Mouse (Mus musculus) E14TG2a.4 (cell line): ENCODE data around the gene Celf2.

Source experiments
- CTCF ChIP-seq: conservative IDR thresholded peaks from 2 replicates; pipeline ENCODE4 v1.5.1; 2014; ENCODE audit warnings: low read length
- NANOG ChIP-seq: IDR thresholded peaks from 2 replicates; pipeline ENCODE4 v1.6.1; 2014; ENCODE audit warnings: borderline replicate concordance, low read length, mixed read lengths

DNA sequence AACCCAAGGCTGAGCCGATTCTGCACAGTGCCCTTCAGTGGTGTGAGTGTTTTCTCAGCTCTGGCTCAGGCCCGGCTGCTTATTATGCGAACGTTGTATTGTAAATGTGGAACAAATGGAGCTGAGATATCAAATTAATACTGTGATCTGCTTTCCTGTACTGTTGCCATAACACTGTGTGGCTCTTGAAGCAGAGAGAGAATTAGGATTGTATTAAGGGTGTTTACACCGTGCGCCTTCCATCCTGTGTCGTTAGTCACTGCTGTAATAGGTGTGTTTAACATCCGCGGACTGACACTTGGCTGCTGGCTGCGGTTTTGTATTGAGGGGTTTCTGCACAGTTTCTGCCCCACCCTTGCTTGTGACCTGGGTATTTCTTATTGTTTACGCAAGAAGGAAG is 982.5 kb downstream of the Celf2 start:
- TF ChIP-seq CTCF (no peak), NANOG (no peak)
